Mouse (Mus musculus): Measurements from ENCODE around the gene Gpbp1.

GRCm38 (mm10) chr13:111491046-111491756 is 1.3 kb upstream of the Gpbp1 start:
- TF ChIP-seq GATA1 (IDR thresholded peaks at IDR 0.05; ENCODE audit: borderline replicate concordance, low read length) (no peak), FLI1 (IDR thresholded peaks at IDR 0.05; ENCODE audit: low read length) (no peak)
